Mouse (Mus musculus): ENCODE data around the gene Hspb6.
A peak's percentile ranks its signal among the peaks of the same experiment; 100 is the strongest.

Gene Hspb6

DNA sequence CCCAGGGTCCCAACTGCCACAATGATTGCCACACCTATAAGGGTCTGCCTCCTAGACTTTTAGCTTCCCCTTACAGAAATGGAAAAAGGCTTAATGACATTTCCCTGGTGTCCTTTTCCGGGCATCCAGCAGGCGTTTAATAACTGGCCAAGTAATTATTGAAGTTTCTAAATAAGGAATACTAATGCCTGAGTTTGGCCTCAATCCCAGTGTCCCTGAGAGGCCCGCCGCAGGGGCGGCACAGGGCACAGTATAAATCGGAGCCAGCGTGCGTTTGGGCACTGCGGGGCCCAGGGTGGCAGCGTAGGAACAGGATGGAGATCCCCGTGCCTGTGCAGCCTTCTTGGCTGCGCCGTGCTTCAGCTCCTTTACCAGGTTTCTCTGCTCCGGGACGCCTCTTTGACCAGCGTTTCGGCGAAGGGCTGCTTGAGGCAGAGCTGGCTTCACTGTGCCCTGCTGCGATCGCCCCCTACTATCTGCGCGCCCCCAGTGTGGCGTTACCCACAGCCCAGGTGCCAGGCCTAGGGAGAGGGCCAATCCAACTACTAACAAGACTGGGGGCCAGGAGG lies 1.1 kb downstream of the Hspb6 start:
- DNase-seq (ENCODE audit: low spot score): no peak

DNA sequence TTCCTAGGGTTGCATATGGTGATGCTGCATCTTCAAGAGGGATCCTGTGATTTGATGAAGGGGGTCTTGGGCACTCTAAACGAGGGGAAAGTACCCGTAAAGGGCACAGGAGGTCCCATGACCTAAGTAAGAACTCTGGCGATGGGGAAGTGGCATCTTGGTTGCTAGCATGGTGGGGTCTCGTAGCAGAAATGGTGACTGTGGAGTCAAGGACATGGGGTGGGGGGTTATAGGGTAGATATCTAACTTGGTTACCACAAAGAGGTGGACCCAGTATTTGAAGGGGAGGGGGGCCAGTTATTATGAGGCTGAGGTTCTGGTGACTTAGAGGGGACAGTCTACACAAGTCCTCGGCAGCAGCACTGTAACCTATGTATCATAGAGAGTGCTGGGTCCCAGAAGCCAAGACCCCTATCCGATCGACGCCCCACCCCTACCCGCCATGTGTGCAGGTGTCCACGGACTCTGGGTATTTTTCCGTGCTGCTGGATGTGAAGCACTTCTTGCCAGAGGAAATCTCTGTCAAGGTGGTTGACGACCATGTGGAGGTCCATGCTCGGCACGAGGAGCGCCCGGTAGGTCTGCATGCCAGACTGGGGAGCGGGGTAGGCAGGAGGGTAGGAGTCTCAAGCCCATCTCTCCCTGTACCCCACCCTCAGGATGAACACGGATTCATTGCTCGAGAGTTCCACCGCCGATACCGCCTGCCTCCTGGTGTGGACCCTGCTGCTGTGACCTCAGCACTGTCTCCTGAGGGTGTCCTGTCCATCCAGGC lies 2.0 kb downstream of the Hspb6 start:
- DNase-seq (ENCODE audit: low spot score): no peak

DNA sequence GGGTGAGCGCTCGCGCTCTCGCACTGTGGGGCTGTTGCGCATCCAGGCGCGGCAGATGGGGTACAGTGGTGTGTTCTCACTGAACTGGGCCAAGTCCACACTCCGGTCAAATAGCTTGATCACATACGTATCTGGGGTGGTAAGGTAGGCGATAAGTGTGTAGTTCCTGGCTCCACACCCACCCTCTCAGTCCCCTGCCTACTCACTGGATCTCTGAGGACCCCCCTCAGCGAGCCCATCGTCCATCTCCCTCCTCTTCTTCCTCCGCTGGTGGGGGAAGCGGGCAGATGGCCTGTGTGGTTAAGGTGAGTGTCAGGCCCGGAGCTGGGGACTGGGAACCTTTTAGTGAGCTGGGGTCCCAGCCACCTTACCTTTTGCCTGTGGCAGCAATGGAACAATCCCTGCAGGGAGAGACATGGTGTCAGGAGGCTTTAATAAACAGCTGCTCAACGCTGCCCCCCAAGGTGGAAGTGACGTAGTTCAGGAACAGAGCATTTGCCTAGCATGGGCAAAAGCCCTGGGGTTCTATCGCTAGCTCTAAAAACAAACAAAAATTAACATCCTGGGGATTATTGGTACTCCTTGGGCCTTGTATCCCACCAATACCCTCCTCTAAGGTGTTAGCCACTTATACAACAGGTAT lies 5.0 kb downstream of the Hspb6 start:
- DNase-seq (ENCODE audit: low spot score): no peak

DNA sequence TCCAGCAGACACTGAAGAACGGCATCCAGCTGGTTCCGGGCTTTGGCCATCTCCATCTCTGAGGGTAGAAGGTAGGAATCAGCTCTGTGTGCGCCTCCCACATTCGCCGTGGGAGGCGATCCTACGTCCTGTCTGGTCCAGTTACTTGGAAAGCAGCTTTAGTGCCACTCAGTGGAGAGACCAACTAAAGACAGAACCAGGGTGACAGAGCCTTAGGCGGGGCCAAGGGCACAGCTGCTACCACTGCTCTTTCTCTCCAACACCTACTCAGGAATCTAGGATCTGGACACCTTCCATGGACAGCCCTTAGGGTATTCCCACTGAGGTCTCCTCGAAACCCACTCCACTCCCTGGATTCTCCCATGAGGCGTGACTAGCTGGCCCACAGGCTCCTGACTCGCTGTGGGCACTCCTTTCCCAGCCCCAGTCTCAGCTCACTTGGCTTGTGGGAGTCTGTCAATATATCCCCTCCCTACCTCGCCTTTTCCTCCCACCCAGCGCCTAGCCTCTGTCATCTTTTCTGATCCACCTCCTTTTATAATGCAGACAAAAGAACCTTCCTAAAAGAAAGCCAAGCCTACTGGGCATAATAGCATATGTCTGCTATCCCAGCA lies 6.0 kb downstream of the Hspb6 start:
- no peak for DNase-seq (ENCODE audit: low spot score)

DNA sequence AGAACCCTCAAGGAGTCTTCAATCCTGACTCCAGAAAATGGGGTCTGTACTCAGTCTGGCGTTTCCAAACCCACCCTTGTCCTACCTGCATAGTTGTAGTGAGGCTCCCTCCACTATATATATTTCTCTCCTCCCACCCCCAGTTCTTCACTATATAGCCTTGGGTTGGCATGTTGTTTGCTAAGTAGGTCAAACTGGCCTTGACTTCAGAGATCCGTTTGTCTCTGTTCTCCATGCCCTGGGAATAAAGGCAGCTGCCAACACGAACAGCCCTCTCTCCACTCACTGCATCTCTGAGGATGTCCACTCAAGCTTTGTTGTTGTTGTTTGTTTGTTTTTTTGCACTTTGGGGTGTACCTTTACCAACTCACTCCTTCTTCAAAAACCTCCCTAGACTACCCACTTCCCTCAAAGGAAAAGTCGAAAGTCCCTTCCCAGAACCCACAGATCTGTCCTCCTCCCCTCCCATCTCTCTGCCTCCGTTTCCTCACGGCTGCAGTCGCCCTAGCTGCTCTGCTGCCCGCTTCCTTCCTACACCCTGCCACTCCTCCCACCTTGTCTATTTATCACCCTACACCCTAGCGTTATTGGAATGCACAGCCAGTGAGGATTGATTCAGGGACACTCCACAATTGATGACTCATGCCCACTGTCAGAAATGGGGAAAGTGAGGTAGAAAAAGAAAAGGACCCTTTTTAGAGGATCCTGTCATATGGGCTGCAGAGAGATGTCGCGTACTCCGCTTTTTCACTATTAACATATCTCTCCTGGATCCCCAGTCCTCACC lies 6.9 kb downstream of the Hspb6 start:
- no peak for DNase-seq (ENCODE audit: low spot score)

DNA sequence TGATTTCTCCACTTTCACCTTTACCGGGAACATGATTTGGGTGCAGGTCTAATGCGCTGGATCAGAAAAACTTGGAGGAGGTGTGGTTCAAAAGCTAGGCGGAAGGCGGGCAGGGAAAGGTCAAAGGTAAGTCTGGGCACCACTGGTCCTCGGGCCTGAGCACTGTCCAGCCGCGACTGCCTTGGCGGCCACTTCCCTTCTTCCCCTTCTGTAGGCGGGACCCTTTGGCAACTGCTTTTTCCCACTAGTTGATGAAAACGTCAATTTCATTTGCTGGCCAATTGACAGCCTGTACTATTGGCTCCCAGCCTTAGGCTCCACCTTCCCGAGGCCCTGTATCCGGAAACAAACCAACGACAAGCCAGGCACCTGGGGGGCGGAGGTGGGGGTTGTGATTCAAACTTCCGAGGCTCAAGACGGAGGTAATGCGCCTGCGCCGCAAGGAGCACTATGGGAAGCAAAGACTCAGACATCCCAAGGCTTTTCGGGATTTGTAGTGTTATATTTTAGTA lies 7.5 kb downstream of the Hspb6 start, which contains the start of gene Lin37:
Gene Lin37 (minus strand): TSS at position 396 of the 512 bp plus-strand sequence.
- peak; percentile 82 for DNase-seq (ENCODE audit: low spot score)

DNA sequence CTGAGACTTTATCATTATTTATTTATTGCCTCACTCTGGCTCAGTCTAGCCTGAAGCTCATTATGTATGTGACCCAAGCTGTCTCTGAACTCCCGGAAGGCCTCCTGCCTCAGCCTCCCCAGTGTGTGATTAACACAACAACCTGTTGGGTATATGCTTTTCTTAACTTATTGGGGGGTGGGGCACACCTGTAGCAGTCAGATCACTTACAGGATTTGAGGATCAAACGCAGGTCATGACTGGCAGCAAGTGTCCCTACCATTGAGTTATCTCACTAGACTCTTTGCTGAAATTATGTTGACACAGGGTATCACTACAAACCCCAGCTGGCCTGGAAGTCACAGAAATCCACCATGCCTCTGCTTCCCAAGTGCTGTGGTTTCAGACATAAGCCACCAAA lies 8.3 kb downstream of the Hspb6 start:
- DNase-seq (ENCODE audit: low spot score): no peak

DNA sequence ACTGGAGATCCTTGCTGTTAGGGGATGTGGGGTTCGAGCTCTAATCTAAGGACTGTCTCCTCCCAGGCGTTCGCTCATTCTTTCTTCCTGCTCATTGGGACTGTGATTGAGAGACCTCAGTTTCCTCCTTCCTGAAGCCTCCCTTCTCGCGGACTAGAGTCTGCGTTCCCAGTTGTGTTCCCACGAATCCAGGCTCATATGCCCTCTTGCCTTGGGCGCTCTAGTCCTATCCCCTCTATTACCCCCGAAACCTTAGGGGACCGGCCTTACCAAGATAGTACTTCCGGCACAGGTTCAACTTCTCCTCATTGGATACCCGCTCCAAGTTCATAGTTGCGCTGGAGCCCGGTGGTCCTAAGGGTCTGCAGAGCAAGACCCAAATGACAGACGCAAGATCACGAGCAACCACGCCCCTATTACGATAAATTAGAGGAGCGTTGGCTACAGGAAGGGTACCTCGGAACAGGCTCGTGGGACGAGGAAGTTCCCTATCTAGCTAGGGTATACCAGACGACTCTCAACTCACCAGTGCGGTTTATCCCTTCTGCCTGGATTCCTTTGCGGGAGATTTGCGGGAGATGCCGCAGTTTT lies 10.6 kb downstream of the Hspb6 start:
- peak; percentile 26 for DNase-seq (ENCODE audit: low spot score)

DNA sequence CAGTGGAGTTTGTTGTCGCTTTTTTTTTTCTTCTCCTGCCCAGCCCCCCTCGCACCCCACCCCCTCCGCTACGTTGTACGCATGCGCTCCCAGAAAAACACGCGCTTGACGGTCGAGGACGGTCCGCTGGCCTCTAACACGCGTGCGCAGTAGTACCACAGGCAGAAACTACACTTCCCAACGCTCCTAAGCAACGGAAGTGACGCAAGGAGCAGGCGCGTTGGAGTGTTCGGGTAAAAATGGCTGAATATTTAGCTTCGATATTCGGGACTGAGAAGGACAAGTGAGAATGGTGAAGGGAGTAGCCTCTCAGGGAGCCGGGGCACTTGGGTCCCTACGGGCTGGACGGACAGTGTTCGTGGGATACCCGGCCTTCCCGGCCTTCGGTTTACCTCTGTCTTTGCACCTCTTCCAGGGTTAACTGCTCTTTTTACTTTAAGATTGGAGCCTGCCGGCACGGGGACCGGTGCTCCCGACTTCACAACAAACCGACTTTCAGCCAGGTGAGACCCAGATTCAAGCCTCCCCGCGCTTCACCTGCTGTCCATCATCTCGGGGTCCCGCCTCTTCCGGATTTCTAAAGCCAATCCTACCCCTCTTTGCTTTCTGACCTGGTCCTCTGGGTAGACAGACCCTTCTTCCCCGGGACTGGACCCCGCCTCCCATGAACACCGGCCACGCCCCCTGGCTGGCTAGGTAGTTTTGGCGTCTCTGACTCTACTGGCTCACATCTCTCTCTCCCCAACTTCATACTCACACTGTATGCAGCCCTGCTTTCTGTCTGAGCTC lies 11.3 kb downstream of the Hspb6 start, which contains the start of the genes U2af1l4, Gm49396 and Psenen:
Gene U2af1l4 (plus strand): TSS at position 185 of the 789 bp plus-strand sequence.
Gene Gm49396 (plus strand): TSS at position 228 of the 789 bp plus-strand sequence.
Gene Psenen (minus strand): TSS at position 511 of the 789 bp plus-strand sequence.
- peak; percentile 92 for DNase-seq (ENCODE audit: low spot score)

DNA sequence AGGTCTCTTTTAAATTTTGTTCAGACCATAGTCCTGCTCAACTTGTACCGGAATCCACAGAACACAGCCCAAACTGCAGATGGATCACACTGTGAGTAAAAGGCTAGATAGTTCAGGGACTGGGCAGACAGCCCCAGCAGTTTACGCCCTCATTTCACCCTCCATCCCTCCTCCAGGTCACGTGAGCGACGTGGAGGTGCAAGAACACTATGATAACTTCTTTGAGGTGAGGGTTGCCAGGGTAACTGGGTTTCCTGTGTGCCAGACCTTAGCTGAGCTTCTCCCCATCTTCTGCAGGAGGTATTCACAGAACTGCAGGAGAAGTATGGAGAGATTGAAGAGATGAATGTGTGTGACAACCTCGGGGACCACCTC lies 11.9 kb downstream of the Hspb6 start:
- no peak for DNase-seq (ENCODE audit: low spot score)

DNA sequence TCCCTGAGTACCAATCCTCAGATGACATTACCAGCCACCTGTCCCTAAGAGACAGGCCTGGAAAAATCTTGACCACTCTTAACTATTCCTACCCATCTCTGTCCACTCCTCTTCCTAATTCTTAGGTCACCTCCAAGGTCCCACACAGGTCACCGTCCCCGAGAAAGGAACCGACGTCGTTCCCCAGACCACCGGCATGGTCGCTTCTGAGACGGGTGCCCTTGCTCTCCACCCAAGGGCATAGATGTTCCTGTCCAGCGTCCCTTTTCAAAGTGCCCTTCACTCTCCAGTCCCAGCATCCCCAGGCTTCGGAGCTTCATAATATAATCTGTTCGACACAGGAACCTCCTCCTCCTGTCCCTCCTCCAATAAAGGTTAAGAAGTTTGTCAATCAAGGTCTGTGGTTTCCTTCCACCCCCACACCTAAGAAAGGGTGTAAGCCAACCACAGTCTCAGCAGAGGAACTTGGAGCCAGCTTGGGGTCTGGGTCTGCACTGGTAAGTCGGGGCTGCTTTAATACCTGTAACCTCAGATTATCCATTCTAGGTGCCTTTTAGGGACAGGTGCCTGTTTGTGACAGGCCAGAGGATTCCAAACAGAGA lies 13.1 kb downstream of the Hspb6 start, which contains the start of gene Igflr1:
Gene Igflr1 (plus strand): TSS at position 458 of the 602 bp plus-strand sequence.
- DNase-seq (ENCODE audit: low spot score): no peak

DNA sequence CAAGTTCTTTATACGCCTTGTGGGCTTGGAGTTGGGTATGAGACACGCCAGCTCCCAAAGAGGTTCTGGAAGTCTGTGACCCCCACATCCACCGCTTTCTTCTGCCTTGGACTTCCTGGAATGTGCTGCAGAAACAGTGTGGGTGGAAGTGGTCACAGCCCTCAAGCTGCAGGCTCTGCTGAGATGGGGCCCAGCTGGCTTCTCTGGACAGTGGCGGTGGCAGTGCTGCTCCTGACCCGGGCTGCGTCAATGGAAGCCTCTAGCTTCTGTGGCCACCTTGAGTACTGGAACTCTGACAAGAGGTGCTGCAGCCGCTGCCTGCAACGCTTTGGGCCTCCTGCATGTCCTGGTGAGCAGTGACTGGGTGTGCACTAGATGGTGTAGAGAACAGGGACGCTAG lies 14.1 kb downstream of the Hspb6 start:
- DNase-seq (ENCODE audit: low spot score): no peak

DNA sequence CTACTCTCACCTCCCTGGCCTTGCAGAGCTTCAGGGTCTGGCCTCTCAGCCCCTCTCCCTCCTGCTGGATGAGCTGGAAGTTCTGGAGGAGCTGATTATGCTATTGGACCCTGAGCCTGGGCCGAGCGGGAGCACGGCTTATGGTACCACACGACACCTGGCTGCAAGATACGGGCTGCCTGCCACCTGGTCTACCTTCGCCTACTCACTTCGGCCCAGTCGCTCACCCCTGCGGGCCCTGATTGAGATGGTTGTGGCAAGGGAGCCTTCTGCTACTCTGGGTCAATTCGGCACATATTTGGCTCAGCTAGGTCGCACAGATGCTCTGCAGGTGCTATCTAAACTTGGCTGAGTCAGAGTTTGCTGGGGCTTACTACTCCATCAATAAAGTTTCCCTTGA lies 15.6 kb downstream of the Hspb6 start:
- DNase-seq (ENCODE audit: low spot score): no peak

DNA sequence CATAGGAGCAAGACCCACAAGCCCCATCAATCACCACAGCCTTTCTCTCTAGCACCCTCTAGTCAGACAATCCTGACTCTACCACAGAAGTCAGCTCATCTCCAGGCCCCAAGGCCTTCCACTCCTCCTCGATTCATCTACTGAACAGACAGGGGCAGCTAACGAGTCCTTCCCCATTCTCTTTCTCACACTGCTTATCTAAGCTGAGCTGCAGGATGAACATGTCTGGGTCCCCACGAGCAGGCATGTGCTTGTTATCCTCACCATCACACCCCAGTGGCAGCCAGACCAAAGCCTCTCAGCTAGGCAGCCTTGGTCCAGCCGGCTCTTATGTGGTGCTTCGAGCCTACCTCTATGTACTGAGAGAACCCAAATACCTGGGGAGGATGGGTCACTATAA lies 20.4 kb downstream of the Hspb6 start:
- no peak for DNase-seq (ENCODE audit: low spot score)

DNA sequence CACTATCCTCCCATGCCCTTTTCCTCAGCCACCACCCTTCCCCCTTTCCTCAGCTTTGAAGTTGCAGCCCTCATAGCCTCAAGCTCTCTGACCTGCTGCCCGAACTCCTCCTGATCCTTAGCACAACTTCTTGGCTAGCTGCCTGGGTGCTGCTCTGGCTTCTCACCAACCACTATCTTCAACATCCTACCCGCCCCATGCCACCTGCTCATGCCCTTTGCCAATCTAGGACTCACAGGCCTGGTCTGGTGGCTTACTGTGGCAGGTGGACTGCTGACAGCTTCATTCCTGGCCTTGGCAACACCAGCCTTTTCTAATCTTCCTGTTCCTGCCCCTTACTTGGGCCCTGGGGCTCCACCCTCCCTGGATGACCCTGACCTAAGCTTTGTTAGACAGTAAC lies 21.0 kb downstream of the Hspb6 start:
- DNase-seq (ENCODE audit: low spot score): no peak

DNA sequence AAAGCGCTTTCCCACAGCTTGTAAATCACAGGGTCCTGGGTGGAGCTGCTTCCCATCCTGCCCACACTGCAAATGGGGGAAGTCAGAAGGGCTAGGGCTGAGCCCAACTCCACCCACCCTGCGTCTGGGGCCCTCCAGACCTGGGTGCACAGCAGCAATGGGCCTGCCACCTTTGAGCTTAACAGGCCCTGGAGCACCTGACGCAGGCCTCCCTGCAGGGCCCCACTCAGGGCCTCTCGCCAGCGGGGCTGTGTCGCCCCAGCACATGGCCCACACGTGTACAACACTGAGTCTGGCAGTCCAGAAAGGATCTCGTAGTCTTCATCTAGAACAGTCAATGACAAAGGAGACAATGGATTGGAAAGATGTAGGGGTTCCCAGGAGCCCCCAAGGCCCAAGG lies 28.0 kb downstream of the Hspb6 start:
- no peak for DNase-seq (ENCODE audit: low spot score)

DNA sequence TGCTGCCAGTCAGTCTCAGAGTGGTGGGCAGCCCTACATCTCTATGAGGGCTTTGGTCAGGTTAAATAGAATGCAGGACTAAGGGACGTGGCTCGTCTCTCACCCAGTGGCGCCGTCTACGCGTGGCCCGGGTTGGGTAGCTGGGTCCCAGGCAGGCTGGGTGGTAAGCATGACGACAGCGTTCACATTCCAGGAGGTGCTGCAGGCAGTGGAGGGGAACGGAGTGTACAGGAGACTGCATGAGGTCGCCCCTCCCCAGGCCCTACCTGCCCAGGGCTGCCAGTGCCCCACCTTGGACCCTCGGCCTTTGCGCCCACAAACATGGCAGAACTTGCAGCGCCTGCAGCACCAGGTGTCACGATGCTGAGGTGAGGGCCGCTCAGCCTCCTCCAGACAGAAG lies 29.6 kb downstream of the Hspb6 start:
- no peak for DNase-seq (ENCODE audit: low spot score)

DNA sequence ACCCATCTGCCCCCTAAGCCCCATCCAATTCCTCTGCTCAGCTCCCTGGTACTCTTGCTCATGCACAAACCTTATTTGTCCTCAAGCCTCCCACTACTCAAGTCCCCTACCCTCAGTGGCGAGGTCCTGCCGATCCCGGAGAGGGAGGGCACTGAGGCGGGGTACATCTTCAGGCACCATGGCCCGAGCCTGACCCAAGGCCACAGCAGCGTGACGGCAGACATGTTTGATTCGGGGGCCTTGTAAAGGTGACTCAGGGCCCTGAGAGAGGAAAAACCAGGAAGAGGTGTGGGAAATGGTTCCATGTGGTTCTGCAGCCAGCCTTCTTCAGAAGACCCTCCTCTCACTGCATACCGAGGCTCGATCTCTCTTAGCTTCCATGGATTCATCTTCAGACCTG lies 32.4 kb downstream of the Hspb6 start:
- no peak for DNase-seq (ENCODE audit: low spot score)

DNA sequence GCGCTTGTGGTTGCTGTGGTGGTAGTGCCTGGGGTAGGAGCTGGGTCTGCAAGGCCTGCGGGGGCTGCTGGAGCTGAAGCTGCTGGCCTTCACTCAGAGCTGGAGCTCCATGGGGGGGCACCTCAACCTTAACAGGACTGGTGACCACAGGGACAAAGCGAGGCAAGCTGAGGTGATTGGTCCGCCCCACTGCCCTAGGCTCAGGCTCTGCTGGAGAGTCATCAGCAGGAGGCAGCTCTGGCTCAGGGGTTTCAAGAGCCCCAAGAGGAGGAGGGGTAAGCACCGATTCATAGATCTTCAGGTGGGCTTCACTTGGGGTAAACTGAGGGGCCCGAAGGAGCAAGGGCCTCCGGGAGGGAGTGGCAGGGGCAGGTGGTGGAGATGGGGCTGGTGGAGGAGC lies 33.2 kb downstream of the Hspb6 start:
- no peak for DNase-seq (ENCODE audit: low spot score)

DNA sequence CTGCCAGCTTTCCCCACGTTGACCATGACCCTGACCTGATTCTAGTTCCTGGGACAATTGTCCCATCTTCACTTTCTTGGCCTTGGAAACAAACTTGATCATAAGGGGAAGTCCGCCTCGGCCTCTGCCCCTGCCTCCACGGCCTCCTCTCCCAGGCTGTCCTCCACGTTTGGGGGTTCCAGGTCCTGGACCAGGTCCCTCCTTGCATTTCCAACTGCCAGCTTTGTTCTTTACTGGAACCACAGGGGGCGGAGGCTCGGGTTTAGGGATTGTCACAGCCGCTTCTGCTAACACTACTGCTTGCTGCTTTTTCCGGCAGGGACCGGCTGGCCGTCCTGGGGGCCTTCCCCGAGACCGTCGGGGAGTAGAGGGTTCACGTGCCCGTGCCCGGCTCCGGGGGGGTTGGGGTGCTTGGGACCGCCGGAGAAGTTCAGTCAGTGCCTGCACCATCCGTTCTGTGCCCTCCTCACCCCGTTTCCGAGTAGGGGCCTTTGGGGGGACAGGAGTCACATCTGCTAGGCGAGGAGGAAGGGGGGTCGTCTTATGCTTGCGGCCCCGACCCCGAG lies 34.6 kb downstream of the Hspb6 start:
- no peak for DNase-seq (ENCODE audit: low spot score)

Measured in urinary bladder, postnatal 25 days (tissue).